Mouse (Mus musculus): ENCODE results near the gene Phlpp1.

DNA sequence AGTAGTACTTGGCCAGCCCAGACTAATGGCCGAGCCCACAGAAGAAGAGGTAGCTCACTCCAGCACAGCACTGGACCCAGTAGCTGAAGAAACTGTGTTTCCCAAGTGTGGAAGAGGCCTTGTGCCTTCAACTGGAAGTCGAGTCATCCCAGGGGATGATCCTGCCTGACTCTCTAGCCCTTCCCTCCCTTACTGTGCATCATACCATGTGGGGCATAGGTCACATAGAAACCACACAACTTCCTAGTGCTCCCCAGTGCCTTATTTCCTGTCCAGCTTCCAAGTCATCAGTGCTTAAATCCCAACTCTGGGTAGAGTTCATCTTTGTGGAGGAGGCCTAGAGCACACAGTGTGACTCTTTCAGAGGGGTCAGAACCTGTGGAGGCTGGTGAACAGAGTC, 223.1 kb downstream of the Phlpp1 start:
- TF ChIP-seq CTCF (IDR thresholded peaks at IDR 0.05; ENCODE audit: low read depth): no peak
- TF ChIP-seq EP300 (optimal IDR thresholded peaks at IDR 0.05): no peak
